Mouse (Mus musculus): ENCODE data around the gene Inpp4b. TPM values are rescaled to one million over a fixed set of nuclear protein-coding genes. Genes with fewer than 3 reads are reported as not detected.

Inpp4b gene
- polyA plus RNA-seq, 1 experiment: not detected

GRCm38 (mm10) chr8:81826406-81826805, 484.1 kb downstream of the Inpp4b start:
- H3K4me3 ChIP-seq (ENCODE audit: insufficient read depth, low read depth, low read length): no peak overlapping the region
- H3K4me1 ChIP-seq (ENCODE audit: control insufficient read depth, insufficient read depth, low read length): no peaks in the 10 kb centered on the region
- TF ChIP-seq POLR2A (IDR thresholded peaks at IDR 0.05; ENCODE audit: insufficient read depth, low read depth, low read length): no peak
- no peak for TF ChIP-seq CTCF (IDR thresholded peaks at IDR 0.05; ENCODE audit: insufficient read depth, low read depth, low read length)
- 71% methylated on average over 2 of the region's 2 CpGs for WGBS
- H3K27ac ChIP-seq (ENCODE audit: insufficient read depth, low read depth, low read length): no peak overlapping the region

DNA sequence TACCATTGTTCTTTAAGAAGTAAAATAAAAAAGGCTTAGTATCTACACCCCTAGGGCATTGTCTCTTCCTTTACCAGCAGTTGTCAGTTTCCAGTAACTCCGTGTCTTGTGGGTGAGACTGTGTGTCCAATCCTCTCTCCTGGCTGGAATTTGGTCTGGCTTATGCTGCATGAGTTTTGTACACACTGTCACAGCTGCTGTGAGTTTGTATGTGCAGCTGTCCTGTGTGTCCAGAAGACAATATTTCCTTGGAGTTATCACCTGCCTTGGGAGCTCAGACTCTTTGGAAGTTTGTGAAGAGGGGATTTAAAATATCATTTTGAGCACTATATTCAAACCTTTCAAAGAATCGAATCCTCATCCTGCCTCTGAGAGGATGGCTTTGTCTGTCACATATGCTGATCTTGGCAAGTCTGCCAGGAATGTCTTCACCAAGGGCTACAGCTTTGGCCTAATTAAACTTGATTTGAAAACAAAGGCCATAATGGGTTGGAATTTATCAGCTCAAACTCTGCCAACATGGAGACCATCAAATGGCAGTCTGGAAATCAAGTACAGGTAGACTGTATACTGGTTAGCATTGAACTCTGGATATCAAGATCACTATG, 485.1 kb downstream of the Inpp4b start:
- Histone ChIP-seq H3K27ac (ENCODE audit: insufficient read depth, low read depth, low read length) (no peak overlapping the region), H3K4me3 (ENCODE audit: insufficient read depth, low read depth, low read length) (no peak overlapping the region), H3K4me1 (ENCODE audit: control insufficient read depth, insufficient read depth, low read length) (no peaks in the 10 kb centered on the region)
- 65% methylated on average over 2 of the region's 2 CpGs for WGBS
- TF ChIP-seq CTCF (IDR thresholded peaks at IDR 0.05; ENCODE audit: insufficient read depth, low read depth, low read length) (no peak), POLR2A (IDR thresholded peaks at IDR 0.05; ENCODE audit: insufficient read depth, low read depth, low read length) (no peak)

DNA sequence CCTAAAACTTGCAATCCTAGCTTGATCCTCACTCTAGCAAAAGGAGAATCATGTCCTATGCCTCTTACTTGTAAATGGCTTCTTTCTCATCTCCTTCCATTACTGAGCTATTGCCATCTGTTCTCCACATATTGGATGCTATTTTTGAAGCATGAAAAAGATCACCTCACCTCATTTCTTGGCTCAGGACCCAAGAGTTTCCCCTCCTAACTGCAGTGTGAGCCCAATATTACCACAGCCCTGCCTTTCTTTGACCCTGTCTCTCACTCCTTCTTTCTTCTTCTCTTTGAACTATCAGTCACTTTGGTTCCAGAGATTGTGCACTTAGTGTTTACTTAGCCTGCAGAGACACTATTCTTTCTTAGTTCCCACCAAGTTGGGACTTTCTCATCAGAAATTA, 489.1 kb downstream of the Inpp4b start:
- no peak overlapping the region for H3K27ac ChIP-seq (ENCODE audit: insufficient read depth, low read depth, low read length)
- TF ChIP-seq CTCF (IDR thresholded peaks at IDR 0.05; ENCODE audit: insufficient read depth, low read depth, low read length) (no peak), POLR2A (IDR thresholded peaks at IDR 0.05; ENCODE audit: insufficient read depth, low read depth, low read length) (no peak)
- no peaks in the 10 kb centered on the region for H3K4me1 ChIP-seq (ENCODE audit: control insufficient read depth, insufficient read depth, low read length)
- H3K4me3 ChIP-seq (ENCODE audit: insufficient read depth, low read depth, low read length): no peak overlapping the region

DNA sequence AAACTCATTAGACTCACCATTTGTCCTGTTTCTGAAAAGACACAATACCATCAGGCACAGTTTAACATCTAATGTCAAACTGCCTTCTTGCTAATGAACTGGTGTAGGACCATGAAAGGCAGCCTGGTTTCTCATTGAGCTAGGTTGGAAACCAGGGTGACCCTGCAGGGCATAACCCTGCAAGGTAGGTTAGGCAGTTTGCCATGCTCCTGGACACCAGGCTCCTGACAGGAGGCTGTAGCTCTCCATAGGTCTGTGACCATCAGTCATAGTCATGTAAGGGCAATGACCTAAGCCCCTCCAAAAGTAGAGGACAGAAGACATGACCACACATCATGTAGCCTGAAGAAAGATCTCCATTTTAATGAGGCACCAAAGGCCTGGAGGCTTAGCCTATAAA, 491.5 kb downstream of the Inpp4b start:
- Histone ChIP-seq H3K4me1 (ENCODE audit: control insufficient read depth, insufficient read depth, low read length) (no peaks in the 10 kb centered on the region), H3K27ac (ENCODE audit: insufficient read depth, low read depth, low read length) (no peak overlapping the region), H3K4me3 (ENCODE audit: insufficient read depth, low read depth, low read length) (no peak overlapping the region)
- TF ChIP-seq CTCF (IDR thresholded peaks at IDR 0.05; ENCODE audit: insufficient read depth, low read depth, low read length) (no peak), POLR2A (IDR thresholded peaks at IDR 0.05; ENCODE audit: insufficient read depth, low read depth, low read length) (no peak)

DNA sequence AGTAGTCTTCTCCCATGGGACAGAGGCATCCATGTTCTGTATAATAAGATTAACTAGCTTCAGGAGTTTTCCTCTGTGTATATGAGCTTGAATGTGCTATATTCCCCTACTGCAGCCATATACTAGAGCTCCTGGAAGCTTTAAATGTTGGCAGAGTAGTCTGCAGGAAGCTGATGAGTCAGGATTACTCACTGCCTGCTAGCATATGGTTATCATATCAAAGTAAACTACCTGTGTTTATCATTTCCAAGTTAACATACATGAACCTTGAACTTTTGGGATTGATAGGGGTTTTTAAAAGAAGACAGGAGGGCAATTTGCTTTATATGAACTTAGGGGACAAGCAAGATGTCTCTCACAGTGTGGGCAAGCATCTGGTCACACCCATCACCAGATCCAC, 498.2 kb downstream of the Inpp4b start:
- TF ChIP-seq POLR2A (IDR thresholded peaks at IDR 0.05; ENCODE audit: insufficient read depth, low read depth, low read length) (no peak), CTCF (IDR thresholded peaks at IDR 0.05; ENCODE audit: insufficient read depth, low read depth, low read length) (no peak)
- Histone ChIP-seq H3K27ac (ENCODE audit: insufficient read depth, low read depth, low read length) (no peak overlapping the region), H3K4me3 (ENCODE audit: insufficient read depth, low read depth, low read length) (no peak overlapping the region), H3K4me1 (ENCODE audit: control insufficient read depth, insufficient read depth, low read length) (no peaks in the 10 kb centered on the region)

DNA sequence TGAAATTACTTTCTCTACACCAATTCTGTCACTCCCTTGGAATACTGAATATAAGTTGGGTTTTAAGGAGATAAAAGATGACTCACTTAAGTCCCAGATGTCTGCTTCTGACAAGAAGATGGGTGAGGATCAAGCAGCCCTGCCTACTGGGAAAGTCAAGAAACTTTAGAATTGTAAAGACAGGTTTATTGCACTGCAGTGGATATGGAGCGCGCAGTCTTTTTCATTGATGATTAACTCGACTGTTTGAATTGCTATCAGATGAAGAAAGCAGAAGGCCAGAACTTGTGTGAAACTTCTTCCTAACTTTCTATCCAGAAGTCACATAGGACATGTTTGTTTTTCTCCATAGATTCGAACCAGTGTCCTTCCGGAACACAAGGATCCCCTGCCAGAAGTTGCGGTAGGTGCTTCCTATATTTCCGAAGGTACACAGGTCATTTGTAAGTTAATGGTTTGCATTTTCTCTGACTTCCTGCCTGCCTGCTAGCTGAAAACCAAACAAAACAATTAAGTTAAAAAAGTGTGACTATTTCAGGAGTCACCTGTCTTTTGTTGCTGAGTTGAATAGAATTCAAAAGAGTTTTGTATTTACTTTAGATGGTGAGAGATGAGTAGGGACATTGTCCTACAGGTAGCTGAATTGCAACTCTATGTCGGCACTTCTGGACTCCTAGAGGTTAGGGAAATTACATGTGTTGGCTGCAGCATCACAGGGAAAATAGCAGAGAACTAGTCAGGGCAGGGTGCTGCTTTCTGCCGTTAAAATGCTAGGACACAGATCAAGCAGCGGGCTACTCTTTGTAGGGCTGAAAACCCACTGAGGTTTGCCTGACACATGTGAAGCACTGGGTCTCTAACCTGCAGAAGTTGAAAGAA, 502.0 kb downstream of the Inpp4b start:
- 86% methylated on average over 10 of the region's 10 CpGs for WGBS
- no peak for TF ChIP-seq POLR2A (IDR thresholded peaks at IDR 0.05; ENCODE audit: insufficient read depth, low read depth, low read length)
- no peak for TF ChIP-seq CTCF (IDR thresholded peaks at IDR 0.05; ENCODE audit: insufficient read depth, low read depth, low read length)
- H3K27ac ChIP-seq (ENCODE audit: insufficient read depth, low read depth, low read length): no peak overlapping the region
- H3K4me3 ChIP-seq (ENCODE audit: insufficient read depth, low read depth, low read length): no peak overlapping the region
- no peaks in the 10 kb centered on the region for H3K4me1 ChIP-seq (ENCODE audit: control insufficient read depth, insufficient read depth, low read length)

- Histone ChIP-seq H3K4me1 (ENCODE audit: control insufficient read depth, insufficient read depth, low read length) (no peaks in the 10 kb centered on the region), H3K27ac (ENCODE audit: insufficient read depth, low read depth, low read length) (no peak overlapping the region), H3K4me3 (ENCODE audit: insufficient read depth, low read depth, low read length) (no peak overlapping the region)
- 95% methylated on average over 2 of the region's 2 CpGs for WGBS
- TF ChIP-seq CTCF (IDR thresholded peaks at IDR 0.05; ENCODE audit: insufficient read depth, low read depth, low read length) (no peak), POLR2A (IDR thresholded peaks at IDR 0.05; ENCODE audit: insufficient read depth, low read depth, low read length) (no peak)
Measured at GRCm38 (mm10) chr8:81847929-81848328, 505.6 kb downstream of the Inpp4b start.

- no peaks in the 10 kb centered on the region for H3K4me1 ChIP-seq (ENCODE audit: control insufficient read depth, insufficient read depth, low read length)
- TF ChIP-seq POLR2A (IDR thresholded peaks at IDR 0.05; ENCODE audit: insufficient read depth, low read depth, low read length) (no peak), CTCF (IDR thresholded peaks at IDR 0.05; ENCODE audit: insufficient read depth, low read depth, low read length) (no peak)
- no peak overlapping the region for H3K4me3 ChIP-seq (ENCODE audit: insufficient read depth, low read depth, low read length)
- no peak overlapping the region for H3K27ac ChIP-seq (ENCODE audit: insufficient read depth, low read depth, low read length)
- 81% methylated on average over 1 of the region's 1 CpGs for WGBS
Measured at GRCm38 (mm10) chr8:81849976-81850375, 507.6 kb downstream of the Inpp4b start.

DNA sequence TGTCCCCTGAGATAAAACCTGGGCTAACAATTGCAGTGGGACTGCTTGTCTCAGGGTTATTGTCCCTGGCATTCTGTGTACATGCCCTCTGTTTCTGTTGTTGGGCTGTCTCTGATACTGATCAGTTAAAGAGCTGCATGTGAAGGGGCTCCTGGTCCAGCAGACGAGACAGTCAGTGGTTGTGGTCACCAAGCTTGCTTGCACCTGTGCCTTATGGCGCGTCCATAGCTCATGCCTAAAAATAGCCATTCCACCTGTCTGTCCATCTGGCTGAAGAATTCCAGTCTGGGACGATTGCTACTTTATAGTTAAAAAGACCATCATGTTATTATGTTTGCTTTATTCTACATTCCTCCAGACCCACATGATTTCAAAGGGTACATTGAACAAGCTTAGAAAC, 510.8 kb downstream of the Inpp4b start:
- Histone ChIP-seq H3K4me1 (ENCODE audit: control insufficient read depth, insufficient read depth, low read length) (0 out of 2 replicates have a peak, but pooled peaks cover 2% of the 10 kb centered on the region), H3K27ac (ENCODE audit: insufficient read depth, low read depth, low read length) (no peak overlapping the region), H3K4me3 (ENCODE audit: insufficient read depth, low read depth, low read length) (no peak overlapping the region)
- TF ChIP-seq CTCF (IDR thresholded peaks at IDR 0.05; ENCODE audit: insufficient read depth, low read depth, low read length) (no peak), POLR2A (IDR thresholded peaks at IDR 0.05; ENCODE audit: insufficient read depth, low read depth, low read length) (no peak)
- WGBS: 93% methylated on average over 4 of the region's 4 CpGs

All from olfactory bulb, adult 2 months (tissue).